Mouse (Mus musculus) MEL (cell line): ENCODE results near the gene Tesc.

Experiments
- CHD1 ChIP-seq: IDR thresholded peaks from 2 replicates; pipeline ENCODE4 v1.6.1; 2012; ENCODE audit warnings: low read depth, mild to moderate bottlenecking, inconsistent platforms, low read length, improper control_type of control experiment
- CTCF ChIP-seq, 3 experiments: IDR thresholded peaks in 2 of 3; conservative IDR thresholded peaks in 1 of 3; 2 replicates each; pipeline ENCODE4 v1.5.1; 2011 to 2012; ENCODE audit warnings: low read length in 3 of 3, low read depth in 2 of 3, mild to moderate bottlenecking in 2 of 3, improper control_type of control experiment in 1 of 3, inconsistent platforms in 1 of 3, mixed read lengths in 1 of 3, moderate library complexity in 1 of 3; ENCODE audit not compliant: control insufficient read depth in 1 of 3, insufficient read depth in 1 of 3, poor library complexity in 1 of 3, severe bottlenecking in 1 of 3
- HCFC1 ChIP-seq: IDR thresholded peaks from 2 replicates; pipeline ENCODE4 v1.6.1; 2012; ENCODE audit warnings: low read depth, mild to moderate bottlenecking, inconsistent platforms, low read length, improper control_type of control experiment, moderate library complexity
- KAT2A ChIP-seq: conservative IDR thresholded peaks from 2 replicates; pipeline ENCODE4 v1.6.1; 2012; ENCODE audit warnings: low read depth, low read length, improper control_type of control experiment, inconsistent platforms
- MXI1 ChIP-seq: IDR thresholded peaks from 2 replicates; pipeline ENCODE4 v1.6.1; 2011; ENCODE audit warnings: mild to moderate bottlenecking, low read depth, low read length, improper control_type of control experiment
- MYC ChIP-seq: IDR thresholded peaks from 2 replicates; pipeline ENCODE4 v1.6.1; 2011; ENCODE audit warnings: low read depth, mild to moderate bottlenecking, low read length, improper control_type of control experiment, moderate library complexity
- POLR2A ChIP-seq, 2 experiments: IDR thresholded peaks; 2 replicates each; pipeline ENCODE4 v1.6.1; 2011 to 2012; ENCODE audit warnings: low read length in 2 of 2, mild to moderate bottlenecking in 2 of 2, control low read depth in 1 of 2, improper control_type of control experiment in 1 of 2, low read depth in 1 of 2, moderate library complexity in 1 of 2; ENCODE audit not compliant: control insufficient read depth in 1 of 2, insufficient read depth in 1 of 2, poor library complexity in 1 of 2
- RAD21 ChIP-seq: IDR thresholded peaks from 2 replicates; pipeline ENCODE4 v1.6.1; 2011; ENCODE audit warnings: mild to moderate bottlenecking, low read depth, low read length, improper control_type of control experiment
- TBP ChIP-seq: IDR thresholded peaks from 2 replicates; pipeline ENCODE4 v1.8.0; 2011; ENCODE audit warnings: low read depth, low read length, improper control_type of control experiment
- USF1 ChIP-seq: IDR thresholded peaks from 2 replicates; pipeline ENCODE4 v1.6.1; 2014; ENCODE audit warnings: low read depth, mild to moderate bottlenecking, inconsistent platforms, low read length, improper control_type of control experiment, moderate library complexity
- ZKSCAN1 ChIP-seq: IDR thresholded peaks from 2 replicates; pipeline ENCODE4 v1.6.1; 2012; ENCODE audit warnings: low read depth, mild to moderate bottlenecking, inconsistent platforms, low read length, improper control_type of control experiment, moderate library complexity
- ZMIZ1 ChIP-seq: IDR thresholded peaks from 2 replicates; pipeline ENCODE4 v1.6.1; 2012; ENCODE audit warnings: low read depth, mild to moderate bottlenecking, inconsistent platforms, low read length, improper control_type of control experiment, moderate library complexity
- ZNF384 ChIP-seq: IDR thresholded peaks from 2 replicates; pipeline ENCODE4 v1.6.1; 2012; ENCODE audit warnings: low read depth, mild to moderate bottlenecking, inconsistent platforms, low read length, improper control_type of control experiment

DNA sequence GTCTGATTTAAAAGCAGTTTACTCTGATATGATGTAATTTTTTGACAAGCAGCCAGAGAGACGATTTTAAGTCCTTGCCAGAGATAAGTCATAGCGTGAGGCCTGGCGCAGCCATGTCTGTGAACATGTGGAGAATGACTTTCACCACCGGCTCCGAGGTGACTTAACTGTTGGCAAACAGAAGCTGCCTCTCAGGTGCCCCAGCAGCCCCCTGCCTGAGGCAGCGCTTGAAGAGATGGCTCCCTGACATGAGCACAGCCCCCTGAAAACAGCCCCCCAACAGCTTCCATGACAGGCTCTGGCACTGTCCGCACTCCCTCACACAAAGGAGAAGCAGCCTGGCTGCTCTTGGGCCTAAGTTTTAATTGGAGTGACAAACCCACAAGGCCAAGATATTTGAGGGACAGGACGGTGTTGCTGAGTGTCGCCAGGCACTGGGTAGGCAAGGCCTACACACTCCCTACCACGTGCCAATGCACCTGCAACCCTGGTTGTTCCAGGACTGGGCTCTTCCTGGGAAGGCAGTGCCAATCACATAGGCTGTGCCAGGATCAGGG, 56.7 kb downstream of the Tesc start:
- TF ChIP-seq USF1 (no peak), CTCF (IDR thresholded peaks at IDR 0.05 in 2 of 3, conservative IDR thresholded peaks at IDR 0.05 in 1 of 3; ENCODE audit: control insufficient read depth in 1 of 3, insufficient read depth in 1 of 3, low read depth in 2 of 3, low read length in 3 of 3, poor library complexity in 1 of 3, severe bottlenecking in 1 of 3) (no peak), POLR2A (IDR thresholded peaks at IDR 0.05; ENCODE audit: control insufficient read depth in 1 of 2, insufficient read depth in 1 of 2, low read depth in 1 of 2, low read length in 2 of 2, poor library complexity in 1 of 2) (no peak), ZMIZ1 (no peak), ZNF384 (no peak), ZKSCAN1 (no peak), HCFC1 (no peak), RAD21 (no peak), TBP (no peak), CHD1 (no peak), MXI1 (no peak), KAT2A (no peak), MYC (no peak)
